Comparison of ENCODE assay signal across 9 mouse cellular contexts in the genomic region with DNA sequence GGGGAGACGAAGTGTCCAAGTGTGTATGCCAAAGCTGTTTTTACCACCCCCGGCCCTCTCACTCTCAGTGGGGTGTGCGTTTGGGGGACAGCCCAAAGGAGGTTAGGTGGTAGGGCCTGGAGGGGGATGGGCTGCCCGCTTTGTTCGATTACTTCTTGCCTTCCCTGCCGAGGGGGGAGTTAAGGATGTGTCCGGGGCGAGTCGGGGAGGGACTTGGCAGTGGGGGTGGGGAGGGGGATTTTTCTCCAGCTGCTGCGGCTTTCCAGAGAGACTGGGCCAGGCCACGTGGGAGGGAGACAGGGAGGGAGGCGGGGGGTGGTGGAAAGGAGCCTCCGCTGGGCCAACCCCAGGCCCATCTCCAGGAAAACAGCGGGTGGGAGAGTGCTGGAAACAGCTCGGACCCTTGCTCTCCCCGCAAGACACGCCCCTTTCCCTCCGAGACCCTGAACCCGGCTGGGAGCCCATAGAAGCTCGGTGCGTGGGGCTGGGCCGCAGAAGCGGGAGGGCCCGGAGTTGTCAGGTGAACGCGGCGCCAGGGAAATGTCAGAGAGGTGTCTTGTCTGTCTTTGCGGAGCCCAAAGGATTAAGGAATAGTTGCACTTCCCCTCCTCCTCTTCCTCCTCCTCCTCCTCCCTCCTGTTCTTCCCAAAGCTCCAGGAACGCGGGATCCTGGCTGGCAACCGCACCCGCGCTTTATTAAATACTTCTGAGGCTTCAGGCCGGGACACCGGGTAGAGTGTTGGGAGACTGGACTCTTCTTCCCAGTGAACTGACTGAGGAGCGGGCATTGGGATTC. TPM values are rescaled to one million over a fixed set of nuclear protein-coding genes. Genes with fewer than 3 reads are reported as not detected.
A peak's percentile ranks its signal among the peaks of the same experiment; 100 is the strongest.
DNase-seq lines count a peak whose midpoint lies in the region; ATAC-seq and TF ChIP-seq lines count a peak whose summit lies in the region.
"Had no signal": no experiment of that assay in that cellular context is flagged by ENCODE, and none has a peak within 500 bp of the region (broad histone marks: within the 10 kb centered on the region; RNA-seq: fewer than 3 reads in every experiment).

No protein-coding gene starts in this region.

- H3K4me2 ChIP-seq in forebrain, embryonic 16.5 days (ENCODE audit: low read length), result peak overlapping the region; percentile 96
- H3K4me2 ChIP-seq in neural tube, embryonic 11.5 days (ENCODE audit: low read depth), result peak overlapping the region; percentile 100

- 0 out of 2 replicates have a peak, but pooled peaks have one; percentile 18 for ATAC-seq in frontal cortex, adult (ENCODE audit: low TSS enrichment)
- peak; percentile 65 for ATAC-seq in forebrain, embryonic 16.5 days
- peak; percentile 79 for ATAC-seq in neural tube, embryonic 11.5 days (ENCODE audit: insufficient read depth, low FRiP score, low TSS enrichment)

- H3K4me3 ChIP-seq in testis, adult 2 months (ENCODE audit: control insufficient read depth, low read depth, low read length), result peak overlapping the region; percentile 71
- H3K4me3 ChIP-seq in forebrain, embryonic 16.5 days (replicated peaks; ENCODE audit: low read length), result peak overlapping the region; percentile 86
- peak overlapping the region; percentile 90 for H3K4me3 ChIP-seq in limb, embryonic 10.5 days
- H3K4me3 ChIP-seq in neural tube, embryonic 11.5 days (ENCODE audit: low read depth, low read length), result peak overlapping the region; percentile 75

- no peak for TF ChIP-seq POLR2A in testis, adult 2 months (IDR thresholded peaks at IDR 0.05; ENCODE audit: control insufficient read depth, low read depth, low read length)

- TF ChIP-seq CTCF in testis, adult 2 months (IDR thresholded peaks at IDR 0.05; ENCODE audit: control insufficient read depth, insufficient read depth, insufficient replicate concordance, low read depth, low read length), result no peak

- H3K27me3 ChIP-seq in testis, adult 2 months (ENCODE audit: control insufficient read depth, insufficient read depth, low read length), result no peaks in the 10 kb centered on the region; the same call in 1 of the 2 replicates
- no peaks in the 10 kb centered on the region for H3K27me3 ChIP-seq in forebrain, embryonic 16.5 days (replicated peaks; ENCODE audit: control insufficient read depth, insufficient read depth, low read length)
- H3K27me3 ChIP-seq in limb, embryonic 10.5 days (ENCODE audit: low read depth, poor library complexity, severe bottlenecking), result no peaks in the 10 kb centered on the region
- no peaks in the 10 kb centered on the region for H3K27me3 ChIP-seq in neural tube, embryonic 11.5 days (ENCODE audit: control insufficient read depth, insufficient read depth, low read length)

- H3K9me3 ChIP-seq in forebrain, embryonic 16.5 days (ENCODE audit: control insufficient read depth, low read length), result peaks cover 4% of the 10 kb centered on the region; the same call in 1 of the 2 replicates
- H3K9me3 ChIP-seq in limb, embryonic 10.5 days (replicated peaks), result no peaks in the 10 kb centered on the region
- H3K9me3 ChIP-seq in neural tube, embryonic 11.5 days (ENCODE audit: control insufficient read depth, low read length), result 0 out of 2 replicates have a peak, but pooled peaks cover 2% of the 10 kb centered on the region

- H3K36me3 ChIP-seq in testis, adult 2 months (ENCODE audit: control insufficient read depth, insufficient read depth, low read length), result no peaks in the 10 kb centered on the region
- no peaks in the 10 kb centered on the region for H3K36me3 ChIP-seq in forebrain, embryonic 16.5 days (ENCODE audit: control insufficient read depth, insufficient read depth)
- H3K36me3 ChIP-seq in limb, embryonic 10.5 days, result no peaks in the 10 kb centered on the region
- no peaks in the 10 kb centered on the region for H3K36me3 ChIP-seq in neural tube, embryonic 11.5 days (ENCODE audit: control insufficient read depth, insufficient read depth, low read length)

- H3K4me1 ChIP-seq in testis, adult 2 months (ENCODE audit: control insufficient read depth, insufficient read depth, low read length), result peaks cover 28% of the 10 kb centered on the region
- peaks cover 22% of the 10 kb centered on the region for H3K4me1 ChIP-seq in forebrain, embryonic 16.5 days (replicated peaks; ENCODE audit: control insufficient read depth, insufficient read depth, low read length)
- H3K4me1 ChIP-seq in limb, embryonic 10.5 days, result peaks cover 49% of the 10 kb centered on the region
- H3K4me1 ChIP-seq in neural tube, embryonic 11.5 days (ENCODE audit: control insufficient read depth, insufficient read depth, low read length), result peaks cover 17% of the 10 kb centered on the region

- DNase-seq in frontal cortex, postnatal 14 days (ENCODE audit: low spot score in 2 of 2), result no peak
- no peak for DNase-seq in testis, postnatal 14 days (ENCODE audit: low spot score)
- peak; percentile 79 for DNase-seq in limb, embryonic 10.5 days (ENCODE audit: low spot score)
- peak; percentile 80 for DNase-seq in neural tube, embryonic 11.5 days (ENCODE audit: low spot score)
- no peak for DNase-seq in spleen, adult 12 weeks (ENCODE audit: low spot score)

- WGBS in forebrain, embryonic 16.5 days, result 3% methylated on average over 35 of the region's 36 CpGs
- WGBS in limb, embryonic 10.5 days, result 2% methylated on average over 35 of the region's 36 CpGs
- WGBS in neural tube, embryonic 11.5 days, result 1% methylated on average over 36 of the region's 36 CpGs

- H3K27ac ChIP-seq in testis, adult 2 months (ENCODE audit: control insufficient read depth, insufficient read depth, low read depth, low read length), result no peak overlapping the region; the same call in 1 of the 2 replicates
- H3K27ac ChIP-seq in forebrain, embryonic 16.5 days (ENCODE audit: low read length), result peak overlapping the region; percentile 83
- peak overlapping the region; percentile 91 for H3K27ac ChIP-seq in limb, embryonic 10.5 days
- H3K27ac ChIP-seq in neural tube, embryonic 11.5 days (ENCODE audit: low read depth, low read length), result peak overlapping the region; percentile 72; the same call in 1 of the 2 replicates

- H3K9ac ChIP-seq in forebrain, embryonic 16.5 days (replicated peaks; ENCODE audit: low read depth, low read length), result peak overlapping the region; percentile 88
- peak overlapping the region; percentile 87 for H3K9ac ChIP-seq in neural tube, embryonic 11.5 days (ENCODE audit: low read length)

RNA-seq across cellular contexts. Expression of gene Igdcc4, which starts 1.3 kb away (rescaled TPM):
- polyA plus RNA-seq in testis, adult 2 months (2012; rRNA removed), result 2.8 and 3.1 TPM in 2 replicates
- polyA plus RNA-seq in forebrain, embryonic 16.5 days (2015; fragmentation: Nextera tagmentation; extraction: Ambion mirVana), result 13.8 and 15.2 TPM in 2 replicates
- 11.1 and 11.2 TPM in 2 replicates for polyA plus RNA-seq in limb, embryonic 10.5 days (2016; fragmentation: Nextera tagmentation; extraction: Ambion mirVana)
- polyA plus RNA-seq in neural tube, embryonic 11.5 days (2014; fragmentation: Nextera tagmentation; extraction: Ambion mirVana), result 12.3 and 14.1 TPM in 2 replicates

RNA-seq across cellular contexts. Expression of gene Igdcc3, which starts 38.4 kb away (rescaled TPM):
- polyA plus RNA-seq in testis, adult 2 months (2012; rRNA removed), result 0.27 and 0.36 TPM in 2 replicates
- 8.3 and 8.5 TPM in 2 replicates for polyA plus RNA-seq in forebrain, embryonic 16.5 days (2015; fragmentation: Nextera tagmentation; extraction: Ambion mirVana)
- polyA plus RNA-seq in limb, embryonic 10.5 days (2016; fragmentation: Nextera tagmentation; extraction: Ambion mirVana), result 230 and 420 TPM in 2 replicates
- 60.7 and 71.9 TPM in 2 replicates for polyA plus RNA-seq in neural tube, embryonic 11.5 days (2014; fragmentation: Nextera tagmentation; extraction: Ambion mirVana)
- polyA plus RNA-seq: C2C12 had no signal

Comparison
In these comparisons a context has a peak if more than half of its experiments do, and no peak if none do; other contexts are left out.
1. ATAC-seq: peak in every context shown above with its lines; median percentile 79 in neural tube, embryonic 11.5 days; 65 in forebrain, embryonic 16.5 days; 18 in frontal cortex, adult.
2. DNase-seq: peak in limb, embryonic 10.5 days (single experiment) and neural tube, embryonic 11.5 days (single experiment); none in frontal cortex, postnatal 14 days (0 of 2), testis, postnatal 14 days (single experiment) and spleen, adult 12 weeks (single experiment).
3. Peak in every context shown above with its lines, with median percentiles within 50 percentile points of each other: H3K4me3 ChIP-seq.